In the genomic region with DNA sequence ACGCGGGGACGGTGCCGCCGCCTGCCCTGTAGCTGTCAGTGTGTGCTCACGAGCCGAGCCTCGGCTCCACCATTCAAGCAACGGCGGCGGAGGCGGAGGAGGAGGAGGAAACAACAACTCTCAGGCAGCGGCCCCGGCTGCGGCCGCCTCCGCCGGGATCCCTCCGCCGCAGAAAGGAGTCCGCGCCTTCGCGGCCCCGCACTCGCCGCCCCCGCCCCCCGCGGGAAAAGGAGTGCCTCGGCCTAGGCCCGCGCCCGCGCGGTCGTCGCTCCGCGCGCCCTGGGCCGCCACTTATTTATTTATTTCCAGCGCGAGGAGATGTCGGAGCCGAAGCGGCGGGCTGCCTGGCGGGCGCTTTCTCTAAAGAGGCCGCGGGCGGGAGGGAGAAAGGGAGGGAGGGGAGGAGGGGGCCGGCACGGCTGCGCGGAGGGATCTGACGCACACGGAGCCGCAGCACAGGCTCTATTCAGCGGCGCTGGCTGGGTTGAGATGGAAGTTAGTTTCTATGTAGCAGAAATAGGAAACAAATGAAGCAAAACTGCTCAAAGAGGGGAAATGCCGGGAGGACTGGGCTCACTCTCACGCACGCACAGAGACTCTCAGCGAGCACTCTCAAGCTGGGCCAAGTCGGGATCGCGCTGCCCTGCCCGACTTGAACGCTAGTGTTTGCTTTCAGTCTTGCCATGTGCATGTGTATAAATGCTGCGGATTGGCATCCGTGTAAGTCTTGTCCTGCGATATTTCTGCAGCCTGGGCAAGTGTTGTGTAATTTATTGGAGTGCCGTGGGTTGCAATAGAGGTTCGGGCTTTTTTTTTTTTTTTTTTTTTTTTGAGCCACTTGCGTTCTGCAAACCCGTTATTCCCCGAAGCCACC, we compare ENCODE assay signal across 8 mouse cellular contexts. TPM values are rescaled to one million over a fixed set of nuclear protein-coding genes. Genes with fewer than 3 reads are reported as not detected.
DNase-seq lines count a peak whose midpoint lies in the region; ATAC-seq lines count a peak whose summit lies in the region.

Gene Phip, minus strand, starts transcription at position 175 of the 874 bp plus-strand sequence.

- peak; percentile 78 to 81 for ATAC-seq in hematopoietic stem cell, adult 5-6 weeks (replicated peaks in 1 of 2; ENCODE audit: insufficient read depth in 1 of 2, low FRiP score in 2 of 2, low TSS enrichment in 1 of 2, low read depth in 1 of 2, poor library complexity in 2 of 2, severe bottlenecking in 2 of 2)

- DNase-seq in MEL-GATA-1-ER (ENCODE audit: extremely low read depth, low read depth): peak; percentile 80
- peak; percentile 97 for DNase-seq in cerebellum, adult 8-10 months
- DNase-seq in forelimb bud, embryonic 11.5 days (ENCODE audit: low read depth, low spot score): peak; percentile 93
- DNase-seq in layer of hippocampus, postnatal 10 days (ENCODE audit: low spot score in 2 of 2): peak; percentile 96 to 99
- DNase-seq in lung, postnatal 10 days: peak; percentile 95
- DNase-seq in ovary, postnatal 36 days (ENCODE audit: low spot score): peak; percentile 95
- DNase-seq in thymus, postnatal 25 days: peak; percentile 96

RNA-seq across cellular contexts. Expression of gene Phip, which starts in this region (rescaled TPM):
- 213 and 221 TPM in 2 replicates for total RNA-seq in hematopoietic stem cell, adult 5-6 weeks (2017)
- total RNA-seq in layer of hippocampus, postnatal 10 days (2021): 10 to 100 TPM; 57.0 to 64.1 TPM

Comparison
In these comparisons a context has a peak if more than half of its experiments do, and no peak if none do; other contexts are left out.
1. Peak in every context shown above with its lines: DNase-seq and ATAC-seq.